Mouse (Mus musculus): ENCODE results near the gene Cux1. TPM values are rescaled to one million over a fixed set of nuclear protein-coding genes. Genes with fewer than 3 reads are reported as not detected.
A peak's percentile ranks its signal among the peaks of the same experiment; 100 is the strongest.

Gene Cux1
- polyA plus RNA-seq, 2 experiments = 39.0 to 64.3 TPM

DNA sequence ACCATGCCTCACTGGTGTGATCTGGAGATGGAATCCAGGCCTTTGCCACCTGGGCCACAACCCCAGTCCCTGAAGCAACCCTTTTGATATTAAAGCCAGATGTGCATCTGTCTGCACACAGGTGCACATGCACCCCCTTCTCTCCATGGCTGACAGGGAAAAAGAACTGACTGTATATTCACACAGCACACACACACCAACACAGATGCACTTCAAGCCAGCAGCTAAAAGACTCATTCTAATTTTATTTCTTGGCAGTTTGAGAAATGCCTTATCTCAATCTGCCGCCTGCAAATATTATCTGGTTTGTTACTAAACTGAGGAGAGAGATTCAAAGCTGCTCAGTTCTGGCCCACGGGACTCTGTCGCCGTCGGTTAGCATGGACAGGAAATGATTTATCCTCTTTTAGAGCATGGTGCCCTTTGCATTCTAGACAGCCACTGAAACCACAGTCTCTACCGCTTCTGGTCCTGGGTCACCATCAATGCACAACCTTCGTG is 156.6 kb downstream of the Cux1 start:
- H3K9ac ChIP-seq (ENCODE audit: low read depth, low read length, severe bottlenecking) = no peak overlapping the region
- H3K27me3 ChIP-seq (ENCODE audit: control insufficient read depth, insufficient read depth, low read length) = peaks cover 8% of the 10 kb centered on the region; the same call in 1 of the 2 replicates
- no peak for DNase-seq (ENCODE audit: low spot score)
- peaks cover 4% of the 10 kb centered on the region; the same call in 1 of the 2 replicates for H3K4me1 ChIP-seq (ENCODE audit: control insufficient read depth, insufficient read depth, low read length)
- H3K27ac ChIP-seq (replicated peaks; ENCODE audit: low read depth, low read length) = no peak overlapping the region
- no peak overlapping the region for H3K4me3 ChIP-seq (replicated peaks; ENCODE audit: low read length)
- WGBS = 43% methylated on average over 7 of the region's 7 CpGs
- no peak for TF ChIP-seq POLR2A (IDR thresholded peaks at IDR 0.05; ENCODE audit: borderline replicate concordance, extremely low read depth, insufficient read depth, insufficient read length)
- ATAC-seq (ENCODE audit: low FRiP score, low read depth) = no peak
- H3K4me2 ChIP-seq (replicated peaks; ENCODE audit: low read depth, low read length, severe bottlenecking) = no peak overlapping the region
- H3K36me3 ChIP-seq (ENCODE audit: control insufficient read depth, insufficient read depth, low read length) = peaks cover 9% of the 10 kb centered on the region; the same call in 1 of the 2 replicates
- H3K9me3 ChIP-seq (ENCODE audit: control insufficient read depth, low read length) = no peaks in the 10 kb centered on the region

DNA sequence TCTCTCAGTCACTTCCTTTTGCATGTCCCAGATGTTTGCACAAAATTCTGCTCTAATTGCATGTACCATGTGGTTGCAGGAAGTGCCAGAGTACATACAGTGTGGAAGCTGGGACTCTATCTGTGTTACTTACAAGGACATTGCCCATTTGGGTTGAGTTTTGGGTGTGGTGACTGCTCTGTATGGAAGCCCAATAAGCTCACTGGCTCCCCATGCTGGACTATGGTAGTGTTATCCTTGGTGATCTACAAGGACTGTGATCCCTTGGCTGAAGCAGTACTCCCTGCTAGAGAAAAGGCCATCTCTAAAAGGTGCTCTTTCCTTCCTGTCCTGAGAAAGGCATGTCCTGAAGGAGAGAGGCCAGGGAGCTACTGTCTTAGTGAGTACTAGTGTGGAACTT is 160.9 kb downstream of the Cux1 start:
- H3K27me3 ChIP-seq (ENCODE audit: control insufficient read depth, insufficient read depth, low read length) = peaks cover 16% of the 10 kb centered on the region
- H3K9me3 ChIP-seq (ENCODE audit: control insufficient read depth, low read length) = no peaks in the 10 kb centered on the region
- ATAC-seq (ENCODE audit: low FRiP score, low read depth) (no peak), DNase-seq (ENCODE audit: low spot score) (no peak)
- H3K4me2 ChIP-seq (replicated peaks; ENCODE audit: low read depth, low read length, severe bottlenecking) = no peak overlapping the region
- no peak for TF ChIP-seq POLR2A (IDR thresholded peaks at IDR 0.05; ENCODE audit: borderline replicate concordance, extremely low read depth, insufficient read depth, insufficient read length)
- no peak overlapping the region for H3K9ac ChIP-seq (ENCODE audit: low read depth, low read length, severe bottlenecking)
- H3K27ac ChIP-seq (replicated peaks; ENCODE audit: low read depth, low read length) = no peak overlapping the region
- H3K4me1 ChIP-seq (ENCODE audit: control insufficient read depth, insufficient read depth, low read length) = peaks cover 19% of the 10 kb centered on the region
- H3K4me3 ChIP-seq (replicated peaks; ENCODE audit: low read length) = no peak overlapping the region
- H3K36me3 ChIP-seq (ENCODE audit: control insufficient read depth, insufficient read depth, low read length) = peaks cover 9% of the 10 kb centered on the region; the same call in 1 of the 2 replicates

DNA sequence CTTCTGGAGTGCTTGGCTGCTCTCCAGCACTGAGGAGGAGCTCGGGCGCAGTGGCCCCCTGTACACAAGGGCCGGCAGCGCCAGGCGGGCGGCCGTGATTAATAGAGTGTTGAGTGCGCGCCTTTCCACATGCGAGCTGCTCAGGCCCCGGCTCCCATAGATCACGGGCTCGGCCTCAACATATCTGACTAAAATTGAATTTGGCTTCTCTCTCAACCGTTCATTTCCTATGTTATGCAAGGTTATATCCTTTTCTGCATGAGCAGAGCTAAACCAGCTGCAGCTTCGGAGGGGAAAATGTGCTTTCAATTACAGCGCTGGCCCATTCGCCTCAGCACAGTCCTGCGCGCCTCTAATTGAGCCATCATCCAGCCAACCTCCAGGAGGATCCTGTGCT is 163.7 kb downstream of the Cux1 start:
- peak; percentile 90 for ATAC-seq (ENCODE audit: low FRiP score, low read depth)
- 9% methylated on average over 19 of the region's 19 CpGs for WGBS

DNA sequence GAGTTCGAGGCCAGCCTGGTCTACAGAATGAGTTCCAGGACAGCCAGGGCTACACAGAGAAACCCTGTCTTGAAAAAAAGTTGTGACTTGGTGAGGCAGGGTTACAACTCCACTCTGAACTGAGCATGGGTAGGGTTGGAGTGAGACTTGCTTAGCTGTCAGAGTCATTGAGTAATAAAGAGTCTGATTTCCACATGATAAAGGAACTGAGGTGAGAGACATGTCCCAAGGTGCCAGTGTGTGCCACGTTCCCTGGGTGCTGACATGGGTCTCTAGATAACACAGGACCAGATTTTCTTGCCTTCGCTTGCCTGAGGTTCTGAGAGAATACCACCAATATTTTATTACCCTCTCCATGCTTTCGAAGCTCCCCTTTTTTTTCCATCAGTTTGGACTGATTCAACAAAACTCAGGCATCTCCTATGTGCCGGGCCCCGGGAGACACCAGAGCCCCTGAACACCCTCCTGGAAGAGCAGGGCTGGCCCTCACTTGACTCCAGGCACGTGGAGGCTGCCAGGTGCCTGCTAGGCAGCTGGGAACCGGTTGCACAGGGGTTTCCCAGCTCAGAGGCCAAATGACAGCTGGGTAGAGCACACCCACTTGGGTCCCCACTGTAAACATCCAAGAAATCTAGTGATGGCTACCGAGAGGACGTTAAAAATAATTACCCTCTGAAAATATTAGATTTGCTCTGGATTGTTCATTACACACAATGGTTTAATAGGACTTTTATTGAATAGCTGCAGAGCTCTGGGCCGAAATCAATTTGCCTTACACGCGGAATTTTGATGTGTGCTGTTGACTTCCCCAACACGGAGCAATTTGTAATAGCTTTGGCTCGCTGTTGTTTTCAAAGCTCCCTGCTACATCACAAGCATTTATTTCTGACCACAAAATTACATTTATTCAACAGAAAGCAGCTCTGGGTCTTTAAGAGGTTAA is 164.4 kb downstream of the Cux1 start:
- 20% methylated on average over 15 of the region's 15 CpGs for WGBS
- Histone ChIP-seq H3K9ac (ENCODE audit: low read depth, low read length, severe bottlenecking) (no peak overlapping the region), H3K27ac (replicated peaks; ENCODE audit: low read depth, low read length) (0 out of 2 replicates have a peak overlapping the region, but pooled peaks have one; percentile 52), H3K4me2 (replicated peaks; ENCODE audit: low read depth, low read length, severe bottlenecking) (peak overlapping the region; percentile 22), H3K36me3 (ENCODE audit: control insufficient read depth, insufficient read depth, low read length) (peaks cover 5% of the 10 kb centered on the region; the same call in 1 of the 2 replicates), H3K9me3 (ENCODE audit: control insufficient read depth, low read length) (no peaks in the 10 kb centered on the region), H3K4me3 (replicated peaks; ENCODE audit: low read length) (no peak overlapping the region; the same call in 1 of the 2 replicates), H3K27me3 (ENCODE audit: control insufficient read depth, insufficient read depth, low read length) (peaks cover 9% of the 10 kb centered on the region), H3K4me1 (ENCODE audit: control insufficient read depth, insufficient read depth, low read length) (peaks cover 16% of the 10 kb centered on the region)
- no peak for TF ChIP-seq POLR2A (IDR thresholded peaks at IDR 0.05; ENCODE audit: borderline replicate concordance, extremely low read depth, insufficient read depth, insufficient read length)
- ATAC-seq (ENCODE audit: low FRiP score, low read depth) (peak; percentile 45), DNase-seq (ENCODE audit: low spot score) (peak; percentile 49)

More for the DNA sequence above, 163.7 kb downstream of the Cux1 start:
- DNase-seq (ENCODE audit: low spot score) = peak; percentile 95
- Histone ChIP-seq H3K27ac (replicated peaks; ENCODE audit: low read depth, low read length) (no peak overlapping the region), H3K4me2 (replicated peaks; ENCODE audit: low read depth, low read length, severe bottlenecking) (peak overlapping the region; percentile 22), H3K4me1 (ENCODE audit: control insufficient read depth, insufficient read depth, low read length) (peaks cover 16% of the 10 kb centered on the region), H3K4me3 (replicated peaks; ENCODE audit: low read length) (no peak overlapping the region; the same call in 1 of the 2 replicates), H3K9ac (ENCODE audit: low read depth, low read length, severe bottlenecking) (no peak overlapping the region), H3K27me3 (ENCODE audit: control insufficient read depth, insufficient read depth, low read length) (peaks cover 14% of the 10 kb centered on the region), H3K36me3 (ENCODE audit: control insufficient read depth, insufficient read depth, low read length) (peaks cover 9% of the 10 kb centered on the region; the same call in 1 of the 2 replicates), H3K9me3 (ENCODE audit: control insufficient read depth, low read length) (no peaks in the 10 kb centered on the region)
- no peak for TF ChIP-seq POLR2A (IDR thresholded peaks at IDR 0.05; ENCODE audit: borderline replicate concordance, extremely low read depth, insufficient read depth, insufficient read length)

DNA sequence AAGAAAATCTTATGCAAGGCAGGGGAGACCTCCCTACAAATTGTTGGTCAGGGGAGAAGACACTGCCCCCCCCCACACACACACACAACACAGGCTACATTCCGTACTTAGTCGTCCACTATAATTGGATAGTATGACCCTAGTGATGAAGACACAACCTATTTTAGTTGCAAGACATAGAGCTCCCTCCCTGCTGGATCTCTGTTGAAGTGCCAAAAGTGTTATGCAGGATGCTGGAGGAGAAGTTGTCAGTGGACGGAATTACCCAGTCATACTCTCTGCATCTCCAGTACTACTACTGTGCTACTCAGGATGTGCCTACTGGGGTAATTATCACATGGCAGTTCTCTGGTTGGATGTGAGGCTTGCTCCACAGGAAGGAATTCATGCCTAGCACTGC is 168.6 kb downstream of the Cux1 start:
- 89% methylated on average over 3 of the region's 3 CpGs for WGBS
- peaks cover 19% of the 10 kb centered on the region for H3K4me1 ChIP-seq (ENCODE audit: control insufficient read depth, insufficient read depth, low read length)
- DNase-seq (ENCODE audit: low spot score) = no peak
- H3K4me3 ChIP-seq (replicated peaks; ENCODE audit: low read length) = no peak overlapping the region
- H3K9me3 ChIP-seq (ENCODE audit: control insufficient read depth, low read length) = no peaks in the 10 kb centered on the region
- H3K36me3 ChIP-seq (ENCODE audit: control insufficient read depth, insufficient read depth, low read length) = no peaks in the 10 kb centered on the region
- no peak overlapping the region for H3K4me2 ChIP-seq (replicated peaks; ENCODE audit: low read depth, low read length, severe bottlenecking)
- no peak overlapping the region for H3K27ac ChIP-seq (replicated peaks; ENCODE audit: low read depth, low read length)
- TF ChIP-seq POLR2A (IDR thresholded peaks at IDR 0.05; ENCODE audit: borderline replicate concordance, extremely low read depth, insufficient read depth, insufficient read length) = no peak
- no peak for ATAC-seq (ENCODE audit: low FRiP score, low read depth)
- peaks cover 8% of the 10 kb centered on the region for H3K27me3 ChIP-seq (ENCODE audit: control insufficient read depth, insufficient read depth, low read length)
- no peak overlapping the region for H3K9ac ChIP-seq (ENCODE audit: low read depth, low read length, severe bottlenecking)
